Mouse (Mus musculus): ENCODE measurements around the gene Anapc2. TPM values are rescaled to one million over a fixed set of nuclear protein-coding genes. Genes with fewer than 3 reads are reported as not detected.

Gene Anapc2
- total and polyA plus RNA-seq, 3 experiments, result 13.0 to 55.2 (median 14.5) TPM

DNA sequence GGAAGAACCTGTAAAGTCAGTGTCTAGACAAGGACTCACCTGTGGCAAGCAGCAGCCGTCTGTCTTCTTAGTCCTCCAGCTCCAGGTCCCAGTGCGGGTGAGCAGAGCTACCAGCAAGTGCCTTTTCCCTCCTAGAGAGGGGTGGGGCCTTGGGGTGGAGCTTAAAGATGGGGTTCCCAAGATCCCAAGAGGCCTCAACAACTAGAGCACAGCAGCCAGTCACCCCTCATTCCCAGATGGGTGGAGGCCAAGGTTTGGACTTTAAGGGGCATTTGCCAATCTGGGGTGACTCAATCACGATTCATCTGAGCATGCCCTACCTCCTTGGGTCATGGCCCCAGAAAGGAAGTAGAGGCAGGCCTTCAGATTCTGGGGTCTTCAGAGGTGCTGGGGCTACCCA lies 32.5 kb upstream of the Anapc2 start:
- Histone ChIP-seq H3K9me3 (replicated peaks; ENCODE audit: low read length) (no peaks in the 10 kb centered on the region), H3K9ac (ENCODE audit: insufficient read depth, low read depth) (no peak overlapping the region), H3K79me2 (replicated peaks; ENCODE audit: control insufficient read depth, extremely low read depth, insufficient read depth, poor library complexity, severe bottlenecking) (no peaks in the 10 kb centered on the region), H3K27ac (ENCODE audit: insufficient read depth, low read depth) (no peak overlapping the region), H3K36me3 (replicated peaks in 1 of 2; ENCODE audit: control insufficient read depth in 1 of 2, insufficient read depth in 1 of 2, low read length in 1 of 2) (peaks cover 2 to 14% of the 10 kb centered on the region in 2 experiments), H3K4me3 (replicated peaks in 1 of 3; ENCODE audit: low read depth in 2 of 3, low read length in 2 of 3, poor library complexity in 1 of 3) (no peak overlapping the region), H3K4me2 (ENCODE audit: insufficient read depth, low read depth, poor library complexity, severe bottlenecking) (no peak overlapping the region), H3K4me1 (ENCODE audit: control insufficient read depth in 1 of 2, insufficient read depth in 2 of 2) (peaks cover 12 to 16% of the 10 kb centered on the region in 2 experiments), H3K27me3 (replicated peaks) (peaks cover 61% of the 10 kb centered on the region)
- dilution Hi-C loops (cut with MboI; ENCODE audit: extremely low pct_ligation_motif_present, extremely low pct_unique_long_range_greater_than_20kb, low sequenced_read_pairs) (no loop called here), in situ Hi-C loops (cut with MboI; ENCODE audit: low pct_ligation_motif_present, low pct_unique_long_range_greater_than_20kb, low sequenced_read_pairs) (no loop called here)
- no peak for DNase-seq (ENCODE audit: extremely low read depth)
- TF ChIP-seq EP300 (IDR thresholded peaks at IDR 0.05; ENCODE audit: low read length), result no peak
- TF ChIP-seq JUND (conservative IDR thresholded peaks at IDR 0.05; ENCODE audit: low read depth, low read length), result no peak
- no peak for TF ChIP-seq CHD1 (IDR thresholded peaks at IDR 0.05; ENCODE audit: low read depth, low read length)
- TF ChIP-seq JUN (IDR thresholded peaks at IDR 0.05; ENCODE audit: insufficient read depth, low read depth, low read length), result no peak
- TF ChIP-seq KAT2A (IDR thresholded peaks at IDR 0.05; ENCODE audit: insufficient replicate concordance, low read length), result no peak
- no peak for TF ChIP-seq PAX5 (IDR thresholded peaks at IDR 0.05; ENCODE audit: low read length)
- no peak for TF ChIP-seq TCF12 (IDR thresholded peaks at IDR 0.05; ENCODE audit: low read depth, low read length)
- no peak for TF ChIP-seq TBP (conservative IDR thresholded peaks at IDR 0.05; ENCODE audit: low read depth, low read length)

DNA sequence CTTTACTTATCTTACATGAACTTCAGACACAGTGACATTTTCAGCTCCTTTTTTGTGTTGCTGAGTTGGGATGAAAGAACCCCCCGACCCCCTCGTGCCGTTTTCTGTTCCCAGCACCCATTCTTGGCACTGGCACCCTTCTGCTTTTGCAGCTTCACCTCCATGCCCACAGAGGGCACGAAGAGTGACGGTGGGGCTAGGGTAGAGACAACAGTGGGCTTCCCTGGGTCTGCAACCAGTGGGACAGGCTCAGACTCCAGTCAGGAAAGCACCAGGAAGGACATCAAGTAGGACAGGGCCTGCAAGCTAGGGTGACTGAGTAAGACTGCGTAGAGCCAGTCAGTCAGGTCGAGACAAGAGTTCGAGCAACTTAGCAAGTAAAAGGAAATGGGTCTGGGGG lies 32.0 kb upstream of the Anapc2 start:
- dilution Hi-C loops (cut with MboI; ENCODE audit: extremely low pct_ligation_motif_present, extremely low pct_unique_long_range_greater_than_20kb, low sequenced_read_pairs), result no loop called here
- in situ Hi-C loops (cut with MboI; ENCODE audit: low pct_ligation_motif_present, low pct_unique_long_range_greater_than_20kb, low sequenced_read_pairs), result no loop called here
- Histone ChIP-seq H3K79me2 (replicated peaks; ENCODE audit: control insufficient read depth, extremely low read depth, insufficient read depth, poor library complexity, severe bottlenecking) (no peaks in the 10 kb centered on the region), H3K9me3 (replicated peaks; ENCODE audit: low read length) (no peaks in the 10 kb centered on the region), H3K4me1 (ENCODE audit: control insufficient read depth in 1 of 2, insufficient read depth in 2 of 2) (peaks cover 12 to 16% of the 10 kb centered on the region in 2 experiments), H3K36me3 (replicated peaks in 1 of 2; ENCODE audit: control insufficient read depth in 1 of 2, insufficient read depth in 1 of 2, low read length in 1 of 2) (peaks cover 5 to 19% of the 10 kb centered on the region in 2 experiments), H3K27ac (ENCODE audit: insufficient read depth, low read depth) (no peak overlapping the region), H3K4me2 (ENCODE audit: insufficient read depth, low read depth, poor library complexity, severe bottlenecking) (peak overlapping the region; percentile 89; the same call in 1 of the 2 replicates), H3K27me3 (replicated peaks) (peaks cover 56% of the 10 kb centered on the region), H3K9ac (ENCODE audit: insufficient read depth, low read depth) (0 out of 2 replicates have a peak overlapping the region, but pooled peaks have one; percentile 3), H3K4me3 (replicated peaks in 1 of 3; ENCODE audit: low read depth in 2 of 3, low read length in 2 of 3, poor library complexity in 1 of 3) (peak overlapping the region in 2 of 3 experiments; percentile 13 to 49)
- DNase-seq (ENCODE audit: extremely low read depth), result no peak
- no peak for TF ChIP-seq USF1 (IDR thresholded peaks at IDR 0.05; ENCODE audit: low read depth, low read length)
- no peak for TF ChIP-seq KAT2A (IDR thresholded peaks at IDR 0.05; ENCODE audit: insufficient replicate concordance, low read length)
- TF ChIP-seq JUND (conservative IDR thresholded peaks at IDR 0.05; ENCODE audit: low read depth, low read length), result no peak
- TF ChIP-seq ETS1 (conservative IDR thresholded peaks at IDR 0.05; ENCODE audit: low read depth, low read length), result no peak
- TF ChIP-seq CHD1 (IDR thresholded peaks at IDR 0.05; ENCODE audit: low read depth, low read length), result no peak
- TF ChIP-seq GABPA (IDR thresholded peaks at IDR 0.05; ENCODE audit: insufficient replicate concordance, low read depth, low read length), result no peak
- TF ChIP-seq BHLHE40 (IDR thresholded peaks at IDR 0.05; ENCODE audit: low read depth, low read length), result no peak
- no peak for TF ChIP-seq MEF2A (IDR thresholded peaks at IDR 0.05; ENCODE audit: borderline replicate concordance, low read depth, low read length)
- TF ChIP-seq POLR2A (IDR thresholded peaks at IDR 0.05; ENCODE audit: low read depth, low read length), result no peak
- TF ChIP-seq IRF4 (IDR thresholded peaks at IDR 0.05; ENCODE audit: low read depth, low read length), result no peak
- no peak for TF ChIP-seq CTCF (conservative IDR thresholded peaks at IDR 0.05 in 1 of 2, IDR thresholded peaks at IDR 0.05 in 1 of 2; ENCODE audit: low read depth in 2 of 2, low read length in 2 of 2)
- no peak for TF ChIP-seq ZC3H11A (IDR thresholded peaks at IDR 0.05; ENCODE audit: low read depth, low read length)
- no peak for TF ChIP-seq E2F4 (IDR thresholded peaks at IDR 0.05; ENCODE audit: insufficient replicate concordance, low read depth, low read length)
- TF ChIP-seq SIN3A (IDR thresholded peaks at IDR 0.05; ENCODE audit: low read length), result no peak

Measured in CH12.LX (cell line).